Mouse (Mus musculus): Measurements from ENCODE around the gene Trip6. TPM values are rescaled to one million over a fixed set of nuclear protein-coding genes. Genes with fewer than 3 reads are reported as not detected.

Trip6 gene
- polyA plus RNA-seq (2016; fragmentation: Nextera tagmentation; extraction: Ambion mirVana) = 87.1 and 93.4 TPM in 2 replicates

DNA sequence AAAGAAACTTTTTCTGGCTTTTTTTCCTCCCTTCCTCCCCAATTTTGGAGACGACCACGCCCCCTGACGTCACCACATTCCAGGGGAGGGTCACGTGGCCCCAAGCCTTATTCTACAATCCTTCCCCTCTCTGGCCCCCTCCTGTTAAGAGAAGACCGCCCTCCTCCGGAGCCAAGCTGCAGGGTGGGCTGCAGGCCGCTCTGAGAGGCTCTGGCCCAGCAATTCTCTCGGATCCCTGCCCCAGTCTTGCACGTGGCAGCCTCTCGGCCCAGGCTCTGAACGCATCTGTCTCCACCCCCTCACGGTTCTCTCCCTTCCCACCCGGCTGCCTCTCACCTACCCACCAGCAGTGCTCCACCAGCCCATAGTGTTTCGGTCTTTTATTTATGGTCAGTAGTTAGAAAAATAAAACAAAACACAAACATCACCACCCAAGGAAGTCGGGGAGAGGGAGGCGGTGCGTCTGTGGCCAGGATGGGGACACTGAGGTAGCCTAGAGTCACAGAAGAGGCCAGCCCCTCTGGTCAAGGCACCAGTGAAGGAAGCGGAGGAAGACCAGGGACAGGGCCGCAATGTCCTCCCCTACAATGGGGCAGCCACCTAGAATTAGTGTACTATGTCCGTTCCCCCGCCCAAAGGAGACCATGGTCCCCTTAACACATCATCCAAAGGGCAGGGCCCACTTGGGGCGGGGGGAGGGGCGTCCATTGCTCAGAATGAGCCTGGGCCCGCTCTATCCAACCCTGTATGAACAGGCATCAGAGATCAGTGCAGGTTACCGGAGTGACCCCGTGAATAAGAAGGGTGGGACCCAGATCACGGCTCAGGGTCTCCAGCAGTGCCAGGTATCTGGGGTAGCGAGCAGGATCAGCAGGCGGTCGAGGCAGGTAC lies at the start of gene Trip6:
Trip6 (minus strand) TSS at position 212 of the 891 bp plus-strand sequence.
- peaks cover 34% of the 10 kb centered on the region for H3K36me3 ChIP-seq
- H3K9me3 ChIP-seq = no peaks in the 10 kb centered on the region
- WGBS = 14% methylated on average over 30 of the region's 30 CpGs
- peak within 1 kb of the TSS; percentile 96 for H3K27ac ChIP-seq
- H3K4me2 ChIP-seq (replicated peaks) = peak within 1 kb of the TSS; percentile 85
- peak; percentile 94 for ATAC-seq (ENCODE audit: insufficient number of reproducible peaks, insufficient read depth, low FRiP score, low TSS enrichment)
- H3K4me3 ChIP-seq = peak within 1 kb of the TSS; percentile 72
- peak within 1 kb of the TSS; percentile 91 for H3K9ac ChIP-seq
- H3K4me1 ChIP-seq = peaks cover 32% of the 10 kb centered on the region
- H3K27me3 ChIP-seq = no peaks in the 10 kb centered on the region

DNA sequence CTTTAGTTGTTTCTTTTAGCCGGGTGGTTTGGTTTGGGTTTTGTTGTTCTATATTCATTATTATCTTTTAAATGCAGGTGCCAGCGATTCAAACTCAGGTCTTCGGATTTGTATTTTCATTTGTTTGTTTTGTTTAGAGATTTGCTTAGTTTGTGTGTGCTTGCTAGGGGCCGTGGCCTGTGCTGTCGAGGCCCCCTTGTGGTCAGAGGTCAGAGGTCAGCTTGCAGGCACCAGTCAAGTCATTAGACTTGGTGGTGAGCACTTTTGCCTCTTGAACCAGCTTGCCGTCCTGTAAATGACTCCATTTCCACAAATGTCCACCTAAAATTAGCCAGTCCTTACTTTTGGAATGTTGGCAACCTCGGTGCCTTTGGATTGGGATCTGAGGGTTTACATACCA lies 44.2 kb upstream of the Trip6 start:
- Histone ChIP-seq H3K27ac (no peak overlapping the region), H3K9ac (no peak overlapping the region), H3K4me2 (replicated peaks) (no peak overlapping the region), H3K27me3 (no peaks in the 10 kb centered on the region), H3K9me3 (no peaks in the 10 kb centered on the region), H3K4me3 (no peak overlapping the region), H3K4me1 (peaks cover 13% of the 10 kb centered on the region), H3K36me3 (peaks cover 94% of the 10 kb centered on the region)
- no peak for ATAC-seq (ENCODE audit: insufficient number of reproducible peaks, insufficient read depth, low FRiP score, low TSS enrichment)
- WGBS = 35% methylated on average over 7 of the region's 7 CpGs

DNA sequence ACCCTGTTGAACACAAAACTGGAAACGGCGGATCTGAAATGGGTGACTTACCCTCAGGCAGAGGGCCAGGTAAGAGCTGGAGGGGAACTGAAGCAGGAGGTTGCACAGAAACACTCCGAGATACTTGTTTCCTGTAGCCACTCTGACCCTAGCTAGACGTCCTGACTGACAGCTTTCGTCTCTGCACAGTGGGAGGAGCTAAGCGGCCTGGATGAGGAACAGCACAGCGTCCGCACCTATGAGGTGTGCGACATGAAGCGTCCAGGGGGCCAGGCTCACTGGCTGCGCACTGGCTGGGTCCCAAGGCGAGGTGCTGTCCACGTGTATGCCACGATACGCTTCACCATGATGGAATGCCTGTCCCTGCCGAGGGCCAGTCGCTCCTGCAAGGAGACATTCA lies 39.9 kb upstream of the Trip6 start:
- ATAC-seq (ENCODE audit: insufficient number of reproducible peaks, insufficient read depth, low FRiP score, low TSS enrichment) = no peak
- Histone ChIP-seq H3K4me2 (replicated peaks) (0 out of 2 replicates have a peak overlapping the region, but pooled peaks have one; percentile 9), H3K27me3 (no peaks in the 10 kb centered on the region), H3K27ac (no peak overlapping the region), H3K9ac (no peak overlapping the region), H3K36me3 (peaks cover 53% of the 10 kb centered on the region), H3K9me3 (no peaks in the 10 kb centered on the region), H3K4me1 (peaks cover 28% of the 10 kb centered on the region), H3K4me3 (0 out of 2 replicates have a peak overlapping the region, but pooled peaks have one; percentile 2)
- 87% methylated on average over 17 of the region's 17 CpGs for WGBS

DNA sequence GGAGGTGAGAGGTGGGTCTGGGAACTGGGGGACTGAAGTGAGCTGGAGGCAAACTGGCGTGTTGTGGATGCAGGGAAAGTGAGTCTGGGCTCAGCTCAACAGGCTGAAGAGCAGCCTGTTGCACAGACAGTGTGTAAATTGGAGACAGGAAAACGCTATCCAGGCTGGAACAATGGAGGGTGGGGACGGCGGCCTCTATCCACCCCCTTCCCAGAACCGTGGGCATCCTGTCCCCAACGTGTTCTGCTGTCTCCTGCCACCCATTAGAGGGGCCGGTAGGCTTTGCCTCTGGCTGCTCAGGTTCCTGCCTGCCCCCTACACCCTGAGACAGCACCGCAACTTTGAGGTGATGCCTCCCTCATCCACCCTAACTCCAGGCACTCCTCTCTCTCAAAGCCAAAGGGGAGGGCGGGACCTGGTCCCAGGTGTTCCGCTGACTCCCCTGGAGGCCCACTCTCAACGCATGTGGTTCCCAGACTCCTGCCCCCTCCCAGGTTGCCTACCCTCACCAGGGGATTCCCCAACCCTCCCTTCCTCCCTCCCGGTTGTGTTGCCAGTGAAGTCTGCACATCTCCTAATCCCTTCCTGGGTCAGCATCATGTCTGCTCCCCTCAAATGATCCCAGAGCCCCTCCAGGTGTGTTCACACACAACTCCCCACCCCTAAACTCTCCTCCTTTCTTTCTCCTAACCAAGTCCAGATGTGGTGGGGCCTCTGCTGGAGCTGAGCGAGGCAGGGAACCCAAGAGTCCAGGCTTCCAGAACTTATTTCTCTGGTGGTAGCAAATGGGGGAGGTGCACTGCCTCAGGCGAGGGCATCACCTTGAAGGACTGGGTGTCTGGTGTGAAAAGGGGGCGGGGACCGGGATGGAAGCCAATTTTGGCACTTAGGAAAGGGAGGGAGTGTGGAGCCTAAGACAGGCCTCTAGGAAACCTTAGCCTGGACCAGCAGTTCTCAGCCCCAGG lies 38.1 kb upstream of the Trip6 start:
- Histone ChIP-seq H3K4me1 (peaks cover 42% of the 10 kb centered on the region), H3K27ac (peak overlapping the region; percentile 97)
- 5% methylated on average over 16 of the region's 16 CpGs for WGBS

DNA sequence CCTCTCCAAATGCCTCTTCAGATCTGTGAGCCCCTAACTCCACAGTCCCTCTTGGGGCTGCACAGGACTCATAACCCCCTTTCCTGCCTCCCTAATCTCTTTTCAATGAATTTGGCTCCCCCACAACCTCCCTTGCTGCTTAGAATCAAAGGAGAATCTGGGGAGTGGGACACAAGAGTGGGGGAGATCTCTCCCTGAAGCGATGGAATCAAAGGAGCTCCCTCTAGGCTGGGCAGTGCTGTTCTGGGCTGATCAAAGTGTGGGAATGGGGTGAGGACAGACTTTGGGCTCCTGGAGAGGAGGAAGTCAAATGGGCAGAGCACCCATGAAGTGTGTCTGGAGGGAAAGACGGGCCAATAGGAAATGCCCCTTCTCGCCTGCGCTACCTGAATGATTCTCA lies 37.2 kb upstream of the Trip6 start:
- Histone ChIP-seq H3K4me2 (replicated peaks) (peak overlapping the region; percentile 93), H3K27ac (peak overlapping the region; percentile 97), H3K27me3 (no peaks in the 10 kb centered on the region), H3K36me3 (peaks cover 29% of the 10 kb centered on the region), H3K9me3 (no peaks in the 10 kb centered on the region), H3K9ac (peak overlapping the region; percentile 97), H3K4me3 (peak overlapping the region; percentile 94), H3K4me1 (peaks cover 42% of the 10 kb centered on the region)
- ATAC-seq (ENCODE audit: insufficient number of reproducible peaks, insufficient read depth, low FRiP score, low TSS enrichment) = no peak
- whole genome bisulfite sequencing = 3% methylated on average over 4 of the region's 4 CpGs

More for the DNA sequence above, 38.1 kb upstream of the Trip6 start:
- Histone ChIP-seq H3K4me2 (replicated peaks) (peak overlapping the region; percentile 93), H3K9ac (peak overlapping the region; percentile 97), H3K36me3 (peaks cover 35% of the 10 kb centered on the region), H3K27me3 (no peaks in the 10 kb centered on the region), H3K4me3 (peak overlapping the region; percentile 94), H3K9me3 (no peaks in the 10 kb centered on the region)
- no peak for ATAC-seq (ENCODE audit: insufficient number of reproducible peaks, insufficient read depth, low FRiP score, low TSS enrichment)

DNA sequence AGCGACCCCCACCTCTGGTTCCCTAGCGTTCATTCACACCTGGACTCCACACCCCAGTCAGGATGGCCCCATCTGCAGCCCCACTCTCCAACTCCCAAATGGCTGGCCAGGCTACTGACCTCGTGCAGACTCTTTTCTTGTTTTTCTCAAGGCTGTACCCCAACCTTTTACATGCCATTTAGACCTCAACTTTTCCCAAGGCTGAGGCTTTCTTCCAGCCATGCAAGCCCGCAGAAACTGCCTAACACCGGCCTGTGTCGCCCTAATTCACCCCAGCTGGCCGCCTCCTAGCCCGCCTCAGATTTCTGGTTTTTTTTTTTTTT lies 36.8 kb upstream of the Trip6 start:
- no peak for ATAC-seq (ENCODE audit: insufficient number of reproducible peaks, insufficient read depth, low FRiP score, low TSS enrichment)
- WGBS = under 1% methylated on average over 8 of the region's 8 CpGs
- peak overlapping the region; percentile 93 for H3K4me2 ChIP-seq (replicated peaks)
- peaks cover 25% of the 10 kb centered on the region for H3K36me3 ChIP-seq
- H3K27me3 ChIP-seq = no peaks in the 10 kb centered on the region
- peaks cover 43% of the 10 kb centered on the region for H3K4me1 ChIP-seq
- H3K4me3 ChIP-seq = peak overlapping the region; percentile 94
- peak overlapping the region; percentile 97 for H3K9ac ChIP-seq
- peak overlapping the region; percentile 97 for H3K27ac ChIP-seq
- no peaks in the 10 kb centered on the region for H3K9me3 ChIP-seq

DNA sequence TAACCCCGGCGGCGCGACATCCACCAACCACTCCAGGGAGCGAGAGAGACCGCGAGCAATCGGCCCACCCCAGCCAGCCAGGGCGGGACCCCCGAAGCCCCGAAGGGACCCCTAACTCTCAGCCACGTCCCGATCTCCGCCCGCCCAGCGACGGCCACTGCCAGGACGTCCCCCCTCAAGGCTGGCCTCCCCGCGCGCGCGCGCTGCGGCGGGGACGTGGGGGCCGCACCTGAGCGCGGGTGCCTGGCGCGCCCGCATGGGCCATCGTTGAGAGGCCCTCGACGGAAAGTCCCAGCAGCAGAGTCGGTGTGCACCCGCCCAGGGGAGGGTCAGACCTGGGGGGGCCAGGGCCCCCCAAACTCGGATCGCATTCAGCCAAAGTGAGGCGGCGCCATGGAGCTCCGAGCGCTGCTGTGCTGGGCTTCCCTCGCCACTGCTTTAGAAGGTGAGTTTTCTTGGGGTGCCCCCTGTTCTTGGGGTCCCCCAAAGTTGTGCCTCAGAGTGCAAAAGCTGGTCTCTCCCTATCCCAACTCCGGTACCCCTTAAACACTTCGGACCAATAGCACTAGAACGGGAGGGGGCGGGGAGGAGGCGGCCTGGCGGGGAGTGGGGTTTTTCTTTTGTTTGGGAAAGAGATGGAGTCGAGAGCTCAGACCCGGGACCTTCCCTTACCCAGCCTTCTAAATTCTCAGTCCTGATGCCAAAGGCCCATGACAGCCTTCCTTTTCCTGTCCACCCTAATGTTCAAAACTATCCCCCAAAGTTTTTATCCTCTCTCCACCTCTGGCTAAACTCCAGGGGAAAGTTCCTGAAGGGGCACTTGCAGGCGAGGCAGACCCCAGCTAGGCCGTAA lies 36.2 kb upstream of the Trip6 start:
- H3K36me3 ChIP-seq = peaks cover 19% of the 10 kb centered on the region
- H3K4me2 ChIP-seq (replicated peaks) = peak overlapping the region; percentile 93
- no peaks in the 10 kb centered on the region for H3K27me3 ChIP-seq
- ATAC-seq (ENCODE audit: insufficient number of reproducible peaks, insufficient read depth, low FRiP score, low TSS enrichment) = peak; percentile 58; the same call in 1 of the 2 replicates
- peak overlapping the region; percentile 97 for H3K27ac ChIP-seq
- peaks cover 49% of the 10 kb centered on the region for H3K4me1 ChIP-seq
- H3K4me3 ChIP-seq = peak overlapping the region; percentile 94
- under 1% methylated on average over 54 of the region's 55 CpGs for WGBS
- H3K9ac ChIP-seq = peak overlapping the region; percentile 97
- no peaks in the 10 kb centered on the region for H3K9me3 ChIP-seq

DNA sequence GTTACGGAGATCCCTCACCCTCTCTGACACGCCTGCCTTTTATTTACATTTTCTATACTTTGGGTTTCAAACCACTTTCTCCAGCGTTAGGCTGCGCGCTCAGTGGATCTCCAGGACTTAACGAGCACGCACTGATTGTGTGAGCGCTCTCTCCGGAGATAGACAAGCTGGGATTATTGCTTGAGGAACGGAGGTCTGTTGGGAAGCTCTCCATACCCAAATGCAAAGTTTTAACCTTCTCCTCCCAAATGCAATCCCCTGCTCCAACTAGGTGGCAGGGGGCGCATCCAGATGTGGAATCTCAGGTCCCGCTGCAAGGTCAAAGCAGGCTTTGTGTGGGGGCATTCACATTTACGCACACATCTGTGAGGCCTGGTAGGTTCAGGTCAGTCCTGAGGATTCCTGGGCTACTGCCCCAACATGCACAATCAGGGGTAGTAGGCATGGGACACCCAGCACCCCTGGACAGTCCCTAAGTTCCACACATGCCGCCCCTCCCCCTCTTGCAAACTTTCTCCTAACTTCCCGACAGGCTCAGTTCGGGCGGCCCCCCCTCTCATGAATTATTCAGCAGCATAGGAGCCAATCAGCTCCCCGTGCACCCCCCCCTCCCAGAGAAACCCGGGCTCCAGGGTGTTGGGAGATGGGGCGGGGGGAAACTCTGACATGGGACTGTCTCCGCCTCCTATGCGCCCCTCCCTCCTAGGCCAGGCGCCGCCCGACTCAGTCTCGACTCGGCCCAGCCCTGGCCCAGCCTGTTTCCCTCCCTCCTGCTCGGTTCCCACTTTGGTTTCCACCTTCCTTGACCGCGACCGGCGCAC lies 35.4 kb upstream of the Trip6 start, which contains the start of gene Ephb4:
Ephb4 (plus strand) TSS at position 726 of the 821 bp plus-strand sequence.
- H3K27ac ChIP-seq = peak within 1 kb of the TSS; percentile 97
- peaks cover 50% of the 10 kb centered on the region for H3K4me1 ChIP-seq
- peak; percentile 94 for ATAC-seq (ENCODE audit: insufficient number of reproducible peaks, insufficient read depth, low FRiP score, low TSS enrichment)
- no peaks in the 10 kb centered on the region for H3K9me3 ChIP-seq
- H3K9ac ChIP-seq = peak within 1 kb of the TSS; percentile 97
- H3K4me2 ChIP-seq (replicated peaks) = peak within 1 kb of the TSS; percentile 93
- peaks cover 11% of the 10 kb centered on the region for H3K36me3 ChIP-seq
- WGBS = under 1% methylated on average over 31 of the region's 32 CpGs
- H3K27me3 ChIP-seq = no peaks in the 10 kb centered on the region
- H3K4me3 ChIP-seq = peak within 1 kb of the TSS; percentile 94

DNA sequence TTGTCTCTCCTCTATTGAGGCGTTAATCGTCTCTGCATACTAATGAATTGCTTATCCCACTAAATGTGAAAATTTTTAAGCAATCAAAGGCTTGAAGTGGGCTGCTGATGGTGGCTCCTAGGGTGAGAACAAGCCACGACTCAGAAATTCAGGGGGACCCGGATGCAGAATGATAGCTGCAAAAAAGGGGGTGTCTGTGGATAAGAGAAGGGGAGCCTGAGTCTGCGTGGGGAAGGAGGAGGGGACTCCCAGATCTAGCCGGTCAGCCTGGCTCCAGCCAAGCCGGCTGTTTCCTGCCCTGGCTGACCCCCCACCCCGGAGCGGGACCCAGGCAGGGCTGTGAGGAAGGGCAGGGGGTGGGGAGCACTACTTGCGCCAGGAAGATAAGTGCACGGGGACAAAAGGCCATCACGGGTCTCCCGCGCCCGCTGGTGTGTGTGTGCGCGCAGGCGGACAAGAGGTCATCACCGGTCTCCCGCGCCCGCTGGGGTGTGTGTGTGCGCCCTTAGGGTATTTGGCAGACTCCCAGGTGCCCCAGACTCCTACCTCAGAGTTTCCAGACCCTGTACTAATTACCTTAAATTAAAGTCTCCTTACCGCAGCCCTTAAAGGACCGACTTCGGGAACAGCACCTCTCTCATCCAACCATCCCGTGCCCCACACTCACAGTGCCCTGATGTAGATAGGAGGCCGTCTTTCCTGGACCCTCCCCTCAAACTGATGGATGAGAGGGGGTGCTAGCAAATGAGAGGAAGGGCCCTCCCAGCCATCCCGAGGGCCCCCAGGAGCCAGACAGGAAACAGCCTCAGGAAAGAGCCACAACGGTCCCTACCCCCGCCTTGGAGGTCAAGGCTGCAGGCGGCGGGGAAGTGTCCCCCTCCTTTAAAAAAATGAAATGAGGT lies 34.5 kb upstream of the Trip6 start:
- no peak for ATAC-seq (ENCODE audit: insufficient number of reproducible peaks, insufficient read depth, low FRiP score, low TSS enrichment)
- WGBS = under 1% methylated on average over 33 of the region's 33 CpGs
- H3K27ac ChIP-seq = peak overlapping the region; percentile 97
- no peaks in the 10 kb centered on the region for H3K27me3 ChIP-seq
- peak overlapping the region; percentile 94 for H3K4me3 ChIP-seq
- H3K9me3 ChIP-seq = no peaks in the 10 kb centered on the region
- H3K4me1 ChIP-seq = peaks cover 41% of the 10 kb centered on the region
- H3K9ac ChIP-seq = peak overlapping the region; percentile 97
- peaks cover 2% of the 10 kb centered on the region for H3K36me3 ChIP-seq
- H3K4me2 ChIP-seq (replicated peaks) = peak overlapping the region; percentile 93

Data from embryonic facial prominence, embryonic 12.5 days (tissue).